Mouse (Mus musculus): ENCODE results near the gene Dis3.

DNA sequence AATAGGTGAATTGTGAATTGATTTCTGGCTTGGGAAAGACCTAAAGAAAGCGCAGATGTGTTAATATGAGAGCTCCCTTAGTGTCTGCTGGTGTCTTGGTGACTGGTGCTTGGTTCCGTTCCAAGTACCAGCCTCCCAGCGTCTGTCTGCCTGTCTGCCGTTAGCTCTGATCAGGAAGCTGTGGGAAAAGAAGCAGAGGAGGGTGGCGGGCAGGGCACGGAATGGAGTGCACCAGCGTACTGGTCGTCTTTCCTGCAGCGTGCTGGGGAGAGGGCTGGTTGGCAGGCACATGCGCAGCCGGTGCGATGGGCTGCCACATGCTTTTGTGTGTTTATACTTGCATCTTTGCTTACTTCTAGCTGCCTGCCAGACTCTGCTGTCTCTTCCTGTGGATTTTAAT is 39.0 kb downstream of the Dis3 start:
- TF ChIP-seq POLR2A (IDR thresholded peaks at IDR 0.05; ENCODE audit: borderline replicate concordance, extremely low read depth, low read depth, low read length) (no peak), CTCF (IDR thresholded peaks at IDR 0.05; ENCODE audit: insufficient read depth, low read length) (no peak)

Data from lung, adult 2 months (tissue).